Mouse (Mus musculus) telencephalon, adult 2 months (tissue): ENCODE measurements around the gene Gm21969.

Experiments used
- DNase-seq: peaks from one replicate; pipeline ENCODE4 v3.0.0-alpha.2; 2011; ENCODE audit warnings: low read depth, low spot score

The Gm21969 gene

DNA sequence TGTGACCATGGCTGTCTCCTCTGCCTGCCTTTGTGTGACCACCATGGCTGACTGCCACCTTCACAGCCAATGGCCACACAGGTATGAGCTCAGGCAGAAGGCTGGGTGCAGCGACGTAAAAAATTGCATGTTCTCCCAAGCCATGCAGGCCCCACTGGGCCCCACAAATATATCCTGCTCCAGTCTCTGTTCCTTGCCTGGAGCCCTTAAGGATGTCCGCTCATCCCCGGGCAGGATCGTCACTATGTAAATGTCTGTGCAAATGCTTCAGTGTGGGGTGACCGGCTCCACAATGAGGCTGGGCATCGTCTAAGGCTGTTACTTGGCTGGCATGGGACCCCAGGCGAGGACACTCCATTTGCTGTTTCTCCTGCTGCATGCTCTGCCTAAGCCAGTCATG, 50.3 kb downstream of the Gm21969 start, which contains the start of gene Tas1r2:
TSS of gene Tas1r2 (plus strand) at position 301 of the 400 bp plus-strand sequence.
- DNase-seq: no peak

- DNase-seq: no peak
Observed at GRCm38 (mm10) chr4:139661897-139662296, 58.9 kb downstream of the Gm21969 start.

DNA sequence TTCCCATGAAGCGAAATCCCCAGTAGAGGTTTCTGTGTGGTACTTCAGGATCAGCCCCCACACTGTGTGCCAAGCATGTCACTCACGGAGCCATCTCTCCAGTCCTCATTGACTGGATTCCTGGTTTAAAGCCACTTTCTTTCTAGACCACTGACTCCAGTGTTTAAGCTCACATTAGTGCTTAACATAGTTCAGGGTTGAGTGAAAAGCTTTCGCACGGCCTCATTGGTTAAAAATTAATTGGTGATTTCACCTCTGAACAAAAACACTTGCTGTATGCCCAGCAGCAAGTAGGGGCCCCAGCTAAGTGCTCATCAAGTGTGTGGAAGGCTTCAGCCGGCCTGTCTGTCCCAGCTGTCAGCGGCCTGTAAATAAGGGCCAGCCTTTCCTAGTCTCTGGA, 64.6 kb downstream of the Gm21969 start:
- DNase-seq: no peak

DNA sequence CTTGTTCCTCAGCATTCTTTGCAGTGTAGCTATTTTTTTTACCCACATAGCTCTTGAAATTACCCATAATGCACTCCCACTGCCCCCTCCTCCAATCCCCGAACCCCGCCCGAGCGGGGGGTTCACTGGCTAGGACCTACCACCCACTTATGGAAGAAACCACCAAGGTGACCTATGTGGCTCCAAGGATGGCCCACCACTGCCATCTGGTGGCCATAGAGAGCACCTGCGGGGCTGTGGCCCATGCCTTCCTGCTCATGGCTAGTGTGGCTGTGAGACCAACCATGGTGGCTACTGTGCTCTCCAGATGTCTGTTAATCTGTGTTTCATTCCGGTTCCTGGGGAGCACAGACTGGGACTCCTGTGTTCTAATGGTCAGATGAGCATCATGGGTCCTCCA, 66.9 kb downstream of the Gm21969 start:
- peak; percentile 10 for DNase-seq

- DNase-seq: no peak
Observed at GRCm38 (mm10) chr4:139675696-139676095, 72.7 kb downstream of the Gm21969 start.

- DNase-seq: no peak
Observed at GRCm38 (mm10) chr4:139683728-139684638, 81.0 kb downstream of the Gm21969 start.

DNA sequence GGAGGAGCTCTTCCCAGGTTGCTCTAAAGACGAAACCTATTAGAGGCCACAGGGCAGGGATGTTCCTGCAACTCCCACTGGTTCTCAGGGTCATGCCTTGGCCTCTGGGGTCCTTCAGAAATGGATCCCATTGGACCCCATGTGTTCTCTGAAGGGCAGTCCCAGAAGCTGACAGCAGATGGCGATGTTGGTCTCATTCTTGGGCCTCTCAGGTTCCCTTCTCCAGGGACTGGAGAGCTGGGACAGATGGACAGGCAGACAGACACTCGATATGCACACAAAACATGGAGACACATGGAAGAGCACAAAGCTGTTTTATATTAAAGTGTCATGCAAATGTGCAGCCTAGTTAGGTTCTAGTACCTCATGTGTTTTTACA, 81.6 kb downstream of the Gm21969 start:
- no peak for DNase-seq

DNA sequence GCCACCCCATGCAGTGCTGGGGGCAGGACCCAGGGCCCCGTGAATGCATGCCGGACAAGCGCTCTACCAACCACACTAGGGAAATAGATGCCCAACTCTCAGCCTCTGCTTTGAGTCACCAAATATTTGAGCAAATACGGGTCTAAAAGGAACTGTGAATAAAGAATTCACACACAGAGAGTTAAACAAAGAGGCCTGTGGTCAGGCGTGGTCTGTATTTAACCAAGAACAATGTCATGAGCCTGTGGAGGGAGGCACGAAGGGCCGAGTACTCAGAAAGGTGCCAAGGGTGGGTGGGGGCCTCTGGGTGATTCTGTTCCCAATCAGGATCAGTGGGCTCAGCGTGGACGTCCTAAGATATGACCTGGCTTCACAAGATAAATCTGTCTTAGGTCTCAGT, 85.1 kb downstream of the Gm21969 start:
- no peak for DNase-seq

- no peak for DNase-seq
Observed at GRCm38 (mm10) chr4:139689627-139690269, 86.8 kb downstream of the Gm21969 start.

- no peak for DNase-seq
Observed at GRCm38 (mm10) chr4:139693315-139693714, 90.3 kb downstream of the Gm21969 start.

DNA sequence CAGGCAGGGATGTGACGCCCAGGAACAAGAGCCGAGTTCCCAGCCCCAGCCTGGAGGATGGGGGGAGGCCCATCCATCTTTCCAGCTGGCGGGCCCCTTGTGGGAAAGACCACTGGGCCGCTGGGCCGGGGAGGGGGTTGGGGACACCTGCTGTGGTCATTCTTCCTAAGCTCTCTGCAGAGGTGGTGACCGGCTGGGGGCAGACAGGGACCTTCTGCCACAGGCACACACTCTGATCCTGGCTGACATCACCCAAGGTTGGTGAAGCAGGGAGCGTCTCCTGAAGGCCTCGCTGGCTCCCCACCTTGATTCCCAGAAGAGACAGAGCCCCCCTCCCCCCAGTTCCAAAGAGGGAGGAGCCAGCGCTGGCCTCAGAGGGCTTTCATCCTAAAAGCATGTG, 94.8 kb downstream of the Gm21969 start:
- no peak for DNase-seq

DNA sequence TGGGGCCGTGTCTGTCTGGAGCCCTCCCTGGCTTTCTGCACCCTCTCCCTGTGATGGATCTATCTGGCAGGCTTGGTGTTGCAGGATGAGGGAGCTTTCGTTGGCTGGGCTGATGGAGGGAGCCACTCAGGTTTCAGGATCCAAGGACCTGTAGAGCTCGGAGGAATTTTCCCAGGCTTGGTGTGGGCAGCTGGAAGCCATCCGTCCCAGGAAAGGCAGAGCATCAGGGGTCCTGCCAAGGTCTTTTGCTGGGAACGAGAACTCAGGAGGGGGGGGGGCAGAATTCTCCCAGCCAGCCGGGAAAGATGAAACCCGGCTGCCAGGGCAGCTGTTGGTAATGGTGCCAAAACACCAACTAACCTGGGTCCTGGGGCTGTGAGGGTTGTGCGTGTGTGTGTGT, 95.6 kb downstream of the Gm21969 start:
- no peak for DNase-seq

DNA sequence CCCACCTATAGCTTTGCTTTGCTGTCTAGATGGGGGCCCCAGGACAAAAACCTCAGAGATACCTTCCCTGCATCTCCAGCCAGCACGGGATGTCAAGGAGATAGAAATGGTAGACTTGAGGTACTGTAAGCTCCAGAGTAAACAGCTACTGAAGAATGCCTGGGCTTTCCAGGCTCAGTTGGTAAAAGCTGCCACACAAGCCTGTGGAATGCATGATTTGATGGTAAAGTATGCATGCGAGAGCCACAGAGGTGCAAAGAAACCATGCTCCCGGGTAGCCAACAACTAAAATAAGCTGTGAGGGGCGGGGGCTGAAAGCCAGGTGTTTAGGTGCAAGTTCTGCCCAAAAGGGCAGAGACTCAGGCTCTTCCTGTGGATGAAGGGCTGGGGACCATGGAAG, 99.9 kb downstream of the Gm21969 start:
- DNase-seq: no peak

DNA sequence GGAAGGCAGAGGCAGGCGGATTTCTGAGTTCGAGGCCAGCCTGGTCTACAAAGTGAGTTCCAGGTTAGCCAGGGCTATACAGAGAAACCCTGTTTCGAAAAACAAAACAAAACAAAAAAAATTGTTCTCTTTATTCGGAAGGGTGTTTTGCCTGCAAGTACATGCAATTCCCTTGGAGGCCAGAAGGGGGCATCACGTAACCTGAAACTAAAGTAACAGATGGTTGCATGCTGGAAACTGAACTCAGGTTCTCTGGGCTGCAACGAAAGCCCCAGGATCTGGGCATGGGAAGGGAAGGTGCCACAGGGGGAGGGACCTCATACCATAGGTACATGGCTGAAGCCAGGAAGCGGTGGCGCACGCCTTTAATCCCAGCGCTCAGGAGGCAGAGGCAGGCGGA, 100.5 kb downstream of the Gm21969 start:
- DNase-seq: no peak

GRCm38 (mm10) chr4:139705986-139706385, 103.0 kb downstream of the Gm21969 start:
- no peak for DNase-seq

- DNase-seq: no peak
Observed at GRCm38 (mm10) chr4:139710467-139711334, 107.7 kb downstream of the Gm21969 start.
